Mouse (Mus musculus) central nervous system, embryonic 18 days (tissue): ENCODE data around the gene Tmed11. TPM values are rescaled to one million over a fixed set of nuclear protein-coding genes. Genes with fewer than 3 reads are reported as not detected.

Experiments
- polyA plus RNA-seq: library from polyadenylated mRNA; depleted of rRNA; stranded (reverse); fragments of >200 nt; gene quantifications from 2 replicates; pipeline ENCODE4 v1.2.3, GENCODE M21; 2012; rRNA removed

The Tmed11 gene
- not detected in 2 replicates for polyA plus RNA-seq

DNA sequence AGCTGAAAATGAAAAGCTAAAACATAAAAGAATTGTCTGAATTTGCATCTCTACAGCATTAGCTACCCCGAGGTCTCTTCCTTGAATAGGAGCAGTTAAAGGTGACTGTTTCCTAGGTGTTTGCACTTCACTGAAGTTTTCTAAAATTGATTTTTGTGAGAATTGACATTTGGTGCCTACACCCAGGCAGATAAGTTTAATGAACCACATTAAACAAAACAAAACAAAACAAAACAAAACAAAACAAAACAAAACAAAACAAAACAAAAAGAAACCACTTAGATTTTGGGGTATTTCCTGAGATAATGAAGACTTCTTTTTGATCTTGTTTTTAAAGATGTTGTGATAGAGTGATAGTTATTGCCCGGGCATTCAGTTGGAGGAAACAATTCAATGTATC lies at the start of gene Tmed11:
Gene Tmed11 (minus strand): TSS at position 101 of the 400 bp plus-strand sequence.

GRCm38 (mm10) chr5:108808750-108809149 lies 13.6 kb upstream of the Tmed11 start, which contains the start of gene Vmn2r8:
Gene Vmn2r8, minus strand, starts transcription at chr5:108808850.

GRCm38 (mm10) chr5:108774630-108775306 lies 20.4 kb downstream of the Tmed11 start, which contains the start of gene Rnf212:
Gene Rnf212, minus strand, starts transcription at chr5:108774982.

Other genes with a start within 250 kb of the Tmed11 start
- gene Cplx1, start 245.3 kb downstream of the Tmed11 start, polyA plus RNA-seq, result 34.0 and 34.5 TPM in 2 replicates
- 60.7 and 61.0 TPM in 2 replicates for gene Gak, start 165.6 kb downstream of the Tmed11 start, polyA plus RNA-seq
- 31.7 and 33.5 TPM in 2 replicates for gene Tmem175, start 165.6 kb downstream of the Tmed11 start, polyA plus RNA-seq
- 14.8 and 15.1 TPM in 2 replicates for gene Idua, start 135.0 kb downstream of the Tmed11 start, polyA plus RNA-seq
- 71.8 and 73.1 TPM in 2 replicates for gene Dgkq, start 125.7 kb downstream of the Tmed11 start, polyA plus RNA-seq
- gene Slc26a1, start 119.8 kb downstream of the Tmed11 start, polyA plus RNA-seq, result 4.0 and 4.2 TPM in 2 replicates
- gene Fgfrl1, start 103.0 kb downstream of the Tmed11 start, polyA plus RNA-seq, result 13.7 and 18.8 TPM in 2 replicates
- not detected in 2 replicates for gene Rnf212, start 20.4 kb downstream of the Tmed11 start, polyA plus RNA-seq
- gene Vmn2r8, start 13.5 kb upstream of the Tmed11 start, polyA plus RNA-seq, result not detected in 2 replicates
- gene Vmn2r9, start 57.2 kb upstream of the Tmed11 start, polyA plus RNA-seq, result not detected in 2 replicates
- gene Vmn2r10, start 211.2 kb upstream of the Tmed11 start, polyA plus RNA-seq, result not detected in 2 replicates